Mouse (Mus musculus) brown adipose tissue, adult 24 weeks (tissue): ENCODE measurements around the gene Xrcc6. TPM values are rescaled to one million over a fixed set of nuclear protein-coding genes. Genes with fewer than 3 reads are reported as not detected.

Experiments used
- H3K27ac ChIP-seq: fragments of 200-500 bp; replicated peaks from 2 replicates; pipeline ENCODE4 v1.5.1; 2012; ENCODE audit warnings: low read depth, mild to moderate bottlenecking, low read length
- H3K4me1 ChIP-seq: fragments of 200-500 bp; 2 replicates; pipeline ENCODE4 v1.6.1; 2012; ENCODE audit warnings: low read length, mixed read lengths; ENCODE audit not compliant: control insufficient read depth, insufficient read depth, insufficient read length
- H3K4me3 ChIP-seq: fragments of 200-500 bp; 2 replicates; pipeline ENCODE4 v1.5.1; 2012; ENCODE audit warnings: low read depth, mild to moderate bottlenecking, low read length, moderate library complexity; ENCODE audit not compliant: insufficient read depth
- polyA plus RNA-seq: library from polyadenylated mRNA; stranded (reverse); fragments of >200 nt; gene quantifications from 2 replicates; pipeline ENCODE4 v1.2.4, GENCODE M21; 2012; ENCODE audit not compliant: missing spikeins, insufficient read depth, insufficient read length

Gene Xrcc6
- polyA plus RNA-seq, 1 experiment = 145 TPM

GRCm38 (mm10) chr15:81985267-81986161 is 2.1 kb upstream of the Xrcc6 start:
- Histone ChIP-seq H3K4me3 (no peak overlapping the region), H3K4me1 (0 out of 2 replicates have a peak, but pooled peaks cover 2% of the 10 kb centered on the region), H3K27ac (no peak overlapping the region)

- Histone ChIP-seq H3K4me1 (peaks cover 5% of the 10 kb centered on the region), H3K4me3 (peak overlapping the region; percentile 72), H3K27ac (peak overlapping the region; percentile 92)
Observed at GRCm38 (mm10) chr15:81989371-81990062, 1.9 kb downstream of the Xrcc6 start.

DNA sequence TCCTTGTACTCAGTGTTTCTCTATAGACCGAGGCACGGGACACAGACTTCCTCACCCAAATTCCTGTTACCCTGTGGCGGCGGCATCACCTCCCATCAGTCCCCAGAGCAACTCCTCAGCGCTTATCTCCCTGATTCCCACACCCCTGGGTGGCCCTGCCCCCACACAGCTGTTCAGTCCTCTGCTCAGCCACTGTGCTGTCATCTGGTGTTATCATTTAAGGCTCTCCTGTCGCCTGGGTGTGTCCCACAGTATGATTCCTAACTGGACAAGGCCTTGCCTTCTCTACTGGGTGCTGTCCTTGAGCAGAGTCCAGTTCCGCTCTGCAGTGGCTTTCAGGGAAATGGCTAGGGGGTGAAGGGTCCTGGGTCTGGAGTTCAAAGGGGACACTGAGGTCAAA is 2.9 kb downstream of the Xrcc6 start:
- Histone ChIP-seq H3K27ac (peak overlapping the region; percentile 71), H3K4me3 (peak overlapping the region; percentile 2), H3K4me1 (peaks cover 8% of the 10 kb centered on the region)

DNA sequence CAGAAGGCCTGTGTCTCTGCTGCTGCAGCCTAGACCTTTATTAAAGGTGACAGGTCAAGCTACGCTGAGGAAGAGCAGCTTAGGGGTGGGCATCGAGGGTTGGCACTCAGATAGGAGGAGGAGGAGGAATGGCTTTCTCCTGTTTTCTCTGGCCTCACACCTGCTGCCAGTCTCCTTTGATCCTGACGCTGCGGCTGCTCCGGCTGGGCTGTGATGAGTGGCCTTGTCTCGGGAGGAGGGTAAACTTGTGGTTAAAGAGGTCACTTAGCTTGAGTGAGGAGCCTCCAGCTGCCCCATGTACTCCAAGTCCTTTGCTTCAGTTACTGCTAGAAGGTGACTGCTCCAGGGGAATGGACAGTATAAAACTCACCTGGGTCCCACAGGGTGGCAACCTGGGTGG is 6.4 kb downstream of the Xrcc6 start:
- no peak overlapping the region for H3K27ac ChIP-seq
- H3K4me1 ChIP-seq = peaks cover 16% of the 10 kb centered on the region
- H3K4me3 ChIP-seq = no peak overlapping the region

GRCm38 (mm10) chr15:82004257-82004656 is 16.6 kb downstream of the Xrcc6 start:
- H3K4me3 ChIP-seq = no peak overlapping the region
- H3K4me1 ChIP-seq = no peaks in the 10 kb centered on the region
- no peak overlapping the region for H3K27ac ChIP-seq

- Histone ChIP-seq H3K4me1 (no peaks in the 10 kb centered on the region; the same call in 1 of the 2 replicates), H3K27ac (no peak overlapping the region), H3K4me3 (no peak overlapping the region)
Observed at GRCm38 (mm10) chr15:82011947-82012346, 24.3 kb downstream of the Xrcc6 start.

DNA sequence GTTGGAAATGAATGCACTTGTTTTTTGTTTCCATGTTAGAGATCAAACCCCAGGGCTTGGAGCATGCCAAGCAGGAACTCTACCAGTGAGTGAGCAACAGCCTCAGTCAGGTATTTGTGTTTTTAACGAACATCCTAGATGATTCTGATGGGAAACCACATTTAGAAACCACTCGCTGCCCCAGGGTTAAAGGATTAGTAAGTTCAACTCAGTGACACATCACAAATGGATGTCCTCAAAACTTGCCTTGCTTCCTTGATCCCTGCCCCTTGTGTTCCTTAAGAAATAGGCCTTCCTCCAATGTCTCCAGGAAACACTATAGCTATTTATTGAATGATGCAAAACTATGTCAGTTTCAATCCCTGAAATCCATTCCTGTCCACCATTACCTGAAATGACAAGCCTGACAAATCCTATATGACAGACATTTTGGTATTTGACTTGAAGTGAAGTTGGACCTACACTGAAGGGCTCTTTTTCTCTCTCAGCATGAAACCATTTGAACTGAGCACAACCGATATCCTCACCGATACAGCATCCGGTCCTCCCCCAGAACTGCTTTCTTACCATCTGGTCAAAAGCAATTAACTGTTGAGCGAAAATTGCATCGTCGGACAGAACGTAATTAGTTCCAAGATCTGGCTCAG is 27.2 kb downstream of the Xrcc6 start:
- Histone ChIP-seq H3K4me1 (no peaks in the 10 kb centered on the region; the same call in 1 of the 2 replicates), H3K27ac (no peak overlapping the region; the same call in 1 of the 2 replicates), H3K4me3 (peak overlapping the region; percentile 77)

DNA sequence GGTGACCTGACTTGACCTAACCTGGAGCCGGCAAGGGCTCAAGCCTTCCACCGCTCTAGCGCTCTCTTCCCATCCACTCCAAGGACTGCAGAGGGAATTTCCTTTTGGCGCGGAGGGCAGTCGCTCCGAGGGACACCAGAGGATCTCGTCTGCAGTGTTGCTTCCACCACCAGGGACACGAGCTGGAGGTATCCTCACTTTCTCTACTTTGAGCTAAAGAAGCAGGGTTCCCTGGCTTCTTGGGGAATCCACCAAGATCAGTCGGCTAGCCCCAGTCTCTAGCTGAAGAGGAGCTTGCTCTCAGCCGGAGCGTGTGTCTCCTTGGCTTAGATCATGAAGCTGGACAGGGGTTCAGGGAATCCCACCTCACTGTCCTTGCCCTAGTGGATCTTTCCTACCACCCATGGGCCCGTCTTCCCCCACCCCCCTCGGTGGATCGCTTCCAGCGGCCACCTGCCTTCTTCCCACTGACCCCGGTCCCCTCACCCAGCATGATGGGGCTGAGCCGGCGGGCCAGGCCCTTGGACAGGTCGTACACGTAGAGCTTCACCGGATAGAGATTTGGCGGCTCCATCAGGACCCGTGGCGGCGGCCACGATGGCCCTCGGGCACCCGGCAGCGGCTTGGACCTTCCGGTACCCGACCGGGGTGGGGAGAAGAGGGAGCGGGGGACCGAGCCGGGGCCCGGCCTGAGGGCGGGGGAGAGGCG is 27.9 kb downstream of the Xrcc6 start:
- H3K4me3 ChIP-seq = peak overlapping the region; percentile 77
- H3K27ac ChIP-seq = peak overlapping the region; percentile 41
- no peaks in the 10 kb centered on the region; the same call in 1 of the 2 replicates for H3K4me1 ChIP-seq

GRCm38 (mm10) chr15:82016101-82016808 is 28.6 kb downstream of the Xrcc6 start:
- Histone ChIP-seq H3K4me3 (peak overlapping the region; percentile 77), H3K4me1 (no peaks in the 10 kb centered on the region; the same call in 1 of the 2 replicates), H3K27ac (peak overlapping the region; percentile 41; the same call in 1 of the 2 replicates)

DNA sequence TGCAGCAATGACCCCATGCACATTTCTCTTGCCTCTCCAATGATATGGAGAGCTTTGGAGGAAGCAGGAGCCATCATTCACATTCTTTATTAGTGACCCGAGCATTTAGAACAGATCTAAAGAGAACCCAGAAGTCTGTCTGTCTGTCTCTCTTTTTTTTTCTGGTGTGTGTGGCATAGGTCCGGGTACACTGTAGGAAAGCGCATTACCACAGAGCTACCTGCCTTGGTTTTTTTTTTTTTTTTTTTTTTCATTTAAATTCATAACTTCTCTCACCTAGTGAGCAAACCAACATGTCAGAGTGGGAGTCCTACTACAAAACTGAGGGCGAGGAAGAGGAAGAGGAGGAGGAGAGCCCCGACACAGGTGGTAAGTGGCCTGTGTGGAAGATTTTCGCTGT is 29.2 kb downstream of the Xrcc6 start:
- peak overlapping the region; percentile 71 for H3K4me3 ChIP-seq
- no peak overlapping the region for H3K27ac ChIP-seq
- H3K4me1 ChIP-seq = no peaks in the 10 kb centered on the region; the same call in 1 of the 2 replicates

GRCm38 (mm10) chr15:82017461-82017860 is 29.8 kb downstream of the Xrcc6 start:
- no peak overlapping the region for H3K4me3 ChIP-seq
- H3K27ac ChIP-seq = no peak overlapping the region
- H3K4me1 ChIP-seq = no peaks in the 10 kb centered on the region; the same call in 1 of the 2 replicates

DNA sequence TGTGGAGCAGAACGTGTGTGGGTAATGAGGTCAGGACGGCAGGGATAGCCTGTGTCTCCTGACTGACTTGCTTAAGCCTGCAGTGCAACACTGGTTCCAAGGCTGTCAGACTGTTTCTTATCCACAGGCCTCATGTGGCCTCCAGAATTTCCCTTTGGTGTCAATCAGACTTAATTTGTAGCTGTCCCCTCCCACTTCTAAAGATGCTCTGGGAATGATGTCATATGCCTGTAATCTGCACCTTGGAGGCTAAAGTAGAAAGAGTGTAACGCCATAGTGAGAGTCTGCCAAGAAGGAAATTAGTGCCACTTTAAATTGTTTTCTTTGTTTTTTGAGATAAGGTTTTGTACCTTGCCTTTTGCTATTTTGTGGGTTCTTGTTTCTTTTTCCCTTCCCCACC is 31.7 kb downstream of the Xrcc6 start:
- H3K4me1 ChIP-seq = peaks cover 4% of the 10 kb centered on the region; the same call in 1 of the 2 replicates
- H3K27ac ChIP-seq = no peak overlapping the region
- no peak overlapping the region for H3K4me3 ChIP-seq

DNA sequence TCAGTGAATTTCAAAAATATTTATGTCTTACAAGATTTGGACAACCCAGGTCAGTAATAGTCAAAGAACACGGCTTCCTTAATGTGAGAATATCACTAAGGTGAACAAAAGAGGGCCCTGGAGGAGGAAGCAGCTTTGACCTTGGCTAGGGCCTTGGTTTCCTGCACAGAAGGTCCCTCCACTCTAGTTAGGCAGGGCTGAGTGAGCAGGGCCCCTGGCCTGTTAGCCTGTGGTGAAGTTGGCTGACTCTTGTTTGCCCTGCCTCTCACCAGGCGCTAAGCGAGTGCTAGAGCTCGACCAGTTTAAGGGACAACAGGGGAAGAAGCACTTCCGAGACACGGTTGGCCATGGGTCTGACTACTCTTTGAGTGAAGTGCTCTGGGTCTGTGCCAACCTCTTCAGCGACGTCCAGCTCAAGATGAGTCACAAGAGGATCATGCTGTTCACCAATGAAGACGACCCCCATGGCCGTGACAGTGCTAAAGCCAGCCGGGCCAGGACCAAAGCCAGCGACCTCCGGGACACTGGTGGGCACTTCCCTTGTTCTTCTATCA is 35.0 kb downstream of the Xrcc6 start:
- no peak overlapping the region for H3K27ac ChIP-seq

More for the DNA sequence above, 35.0 kb downstream of the Xrcc6 start:
- Histone ChIP-seq H3K4me1 (0 out of 2 replicates have a peak, but pooled peaks cover 4% of the 10 kb centered on the region), H3K4me3 (no peak overlapping the region)
